Mouse (Mus musculus): ENCODE results near the gene Rnf115.

GRCm38 (mm10) chr3:96696198-96696765, 31.2 kb upstream of the Rnf115 start, which contains the start of gene Pias3:
- TF ChIP-seq CTCF (IDR thresholded peaks at IDR 0.05) (no peak), EP300 (IDR thresholded peaks at IDR 0.05) (no peak)
